Comparison of ENCODE assay signal across 31 mouse cellular contexts in the genomic region with DNA sequence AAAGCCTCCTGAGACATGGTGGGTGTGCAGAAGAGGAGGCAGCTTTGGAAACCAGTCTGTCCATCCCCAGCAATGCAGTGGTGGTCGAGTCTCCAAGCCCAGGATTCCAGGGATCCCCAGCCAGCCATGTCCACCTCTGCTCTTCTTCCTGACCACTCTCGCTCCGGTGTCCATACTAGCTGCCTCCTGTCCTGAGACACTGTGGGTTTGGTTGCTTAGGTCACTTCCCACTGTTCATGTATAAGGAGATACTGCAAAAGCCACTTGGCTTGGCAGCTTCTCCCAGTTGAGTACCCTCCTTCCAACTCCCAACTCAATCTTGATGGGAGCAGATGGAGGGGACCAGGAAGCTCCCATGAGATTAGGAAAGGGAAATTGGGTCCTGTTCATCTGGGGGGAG. TPM values are rescaled to one million over a fixed set of nuclear protein-coding genes. Genes with fewer than 3 reads are reported as not detected.
"Had no signal": no experiment of that assay in that cellular context is flagged by ENCODE, and none has a peak within 500 bp of the region (broad histone marks: within the 10 kb centered on the region; RNA-seq: fewer than 3 reads in every experiment).

No protein-coding gene starts in this region.

- H3K9me3 ChIP-seq: embryonic facial prominence, embryonic 10.5 days; embryonic facial prominence, embryonic 12.5 days; embryonic facial prominence, embryonic 13.5 days; embryonic facial prominence, embryonic 15.5 days; forebrain, embryonic 10.5 days; forebrain, embryonic 12.5 days; forebrain, embryonic 13.5 days; forebrain, embryonic 15.5 days had no signal

- DNase-seq: cerebellum, adult 2 months; cerebellum, adult 8-10 months; cerebellum, adult 9-10 months; cerebellum, adult 9-11 months; cerebellum, postnatal 10 days; cerebellum, postnatal 14 days; cerebellum, postnatal 25 days; cerebellum, postnatal 36 days; embryo, embryonic 11 days; forebrain, postnatal 0 days; gastrocnemius, postnatal 10 days; gastrocnemius, postnatal 14 days; gastrocnemius, postnatal 25 days; heart, adult 11 months; heart, adult 18-20 months; heart, adult 2 months had no signal

- H3K36me3 ChIP-seq: embryonic facial prominence, embryonic 10.5 days; embryonic facial prominence, embryonic 12.5 days; embryonic facial prominence, embryonic 13.5 days; embryonic facial prominence, embryonic 15.5 days; forebrain, embryonic 10.5 days; forebrain, embryonic 12.5 days; forebrain, embryonic 15.5 days had no signal

- H3K4me3 ChIP-seq: embryonic facial prominence, embryonic 10.5 days; embryonic facial prominence, embryonic 12.5 days; embryonic facial prominence, embryonic 13.5 days; embryonic facial prominence, embryonic 15.5 days; erythroblast, embryonic 14.5 days; forebrain, embryonic 10.5 days; forebrain, embryonic 12.5 days; forebrain, embryonic 13.5 days; forebrain, embryonic 15.5 days; heart, adult 2 months had no signal

- H3K4me1 ChIP-seq: embryonic facial prominence, embryonic 12.5 days; embryonic facial prominence, embryonic 13.5 days; embryonic facial prominence, embryonic 15.5 days; forebrain, embryonic 15.5 days had no signal

- H3K4me2 ChIP-seq: embryonic facial prominence, embryonic 12.5 days; embryonic facial prominence, embryonic 13.5 days; embryonic facial prominence, embryonic 15.5 days; forebrain, embryonic 12.5 days; forebrain, embryonic 13.5 days; forebrain, embryonic 15.5 days had no signal

- H3K27ac ChIP-seq: embryonic facial prominence, embryonic 10.5 days; embryonic facial prominence, embryonic 12.5 days; embryonic facial prominence, embryonic 13.5 days; embryonic facial prominence, embryonic 15.5 days; forebrain, embryonic 10.5 days; forebrain, embryonic 12.5 days; forebrain, embryonic 13.5 days; forebrain, embryonic 15.5 days; heart, adult 2 months had no signal

- H3K27me3 ChIP-seq: forebrain, embryonic 15.5 days had no signal

- H3K9ac ChIP-seq: embryonic facial prominence, embryonic 12.5 days; embryonic facial prominence, embryonic 13.5 days; embryonic facial prominence, embryonic 15.5 days; forebrain, embryonic 12.5 days; forebrain, embryonic 13.5 days; forebrain, embryonic 15.5 days; forebrain, postnatal 0 days had no signal

- ATAC-seq: forebrain, embryonic 13.5 days; forebrain, embryonic 14.5 days; forebrain, embryonic 15.5 days; forebrain, embryonic 16.5 days; forebrain, postnatal 0 days had no signal

RNA-seq across cellular contexts. Expression of a gene that starts 17.7 kb away (rescaled TPM):
- total RNA-seq: common myeloid progenitor, adult 5-6 weeks; granulocyte monocyte progenitor cell, adult 5-6 weeks had no signal
- polyA plus RNA-seq: embryonic facial prominence, embryonic 10.5 days; embryonic facial prominence, embryonic 11.5 days; embryonic facial prominence, embryonic 13.5 days; embryonic facial prominence, embryonic 15.5 days; erythroblast, embryonic 14.5 days; forebrain, embryonic 10.5 days; forebrain, embryonic 11.5 days; forebrain, embryonic 12.5 days; forebrain, embryonic 13.5 days; forebrain, embryonic 15.5 days; forebrain, embryonic 16.5 days had no signal
